Mouse (Mus musculus) kidney, postnatal 0 days (tissue): ENCODE results near the gene Ptpn13. TPM values are rescaled to one million over a fixed set of nuclear protein-coding genes. Genes with fewer than 3 reads are reported as not detected.

Experiments used
- ATAC-seq: fragments of 200-750 bp; cut with Nextera tagmentation; replicated peaks from 2 replicates; pipeline ENCODE4 v1.8.0; 2017; ENCODE audit warnings: low read depth, moderate number of reproducible peaks, moderate TSS enrichment, moderate library complexity; ENCODE audit not compliant: low FRiP score
- DNase-seq: peaks from one replicate; pipeline ENCODE4 v3.0.0-alpha.2; 2016; ENCODE audit warnings: low spot score
- H3K27ac ChIP-seq: fragments of 300-500 bp; sonication (generic); 2 replicates; pipeline ENCODE4 v1.5.1; 2014; ENCODE audit warnings: mild to moderate bottlenecking
- H3K27me3 ChIP-seq: fragments of 300-500 bp; sonication (generic); 2 replicates; pipeline ENCODE4 v1.6.1; 2014; ENCODE audit warnings: low read length, mixed read lengths; ENCODE audit not compliant: insufficient read depth
- H3K36me3 ChIP-seq: fragments of 300-500 bp; sonication (generic); 2 replicates; pipeline ENCODE4 v1.6.1; 2014; ENCODE audit warnings: low read length, mixed read lengths; ENCODE audit not compliant: insufficient read depth
- H3K4me1 ChIP-seq: fragments of 300-500 bp; sonication (generic); replicated peaks from 2 replicates; pipeline ENCODE4 v1.6.1; 2014; ENCODE audit warnings: antibody characterized with exemption, low read length, mixed read lengths; ENCODE audit not compliant: insufficient read depth
- H3K4me2 ChIP-seq: fragments of 300-500 bp; sonication (generic); 2 replicates; pipeline ENCODE4 v1.6.1; 2014; ENCODE audit warnings: mild to moderate bottlenecking, low read length, moderate library complexity, mixed read lengths
- H3K4me3 ChIP-seq: fragments of 300-500 bp; sonication (generic); replicated peaks from 2 replicates; pipeline ENCODE4 v1.5.1; 2014; ENCODE audit warnings: low read depth, low read length
- H3K9ac ChIP-seq: fragments of 300-500 bp; sonication (generic); 2 replicates; pipeline ENCODE4 v1.6.1; 2014; ENCODE audit warnings: low read depth, low read length
- H3K9me3 ChIP-seq: fragments of 300-500 bp; sonication (generic); replicated peaks from 2 replicates; pipeline ENCODE4 v1.6.1; 2016; ENCODE audit warnings: low read length, inconsistent platforms, mixed read lengths
- CTCF ChIP-seq: IDR thresholded peaks from 2 replicates; pipeline ENCODE4 v1.5.1; 2016; ENCODE audit warnings: antibody characterized with exemption, low read depth, mild to moderate bottlenecking, moderate library complexity
- WGBS: fragments of 180-500 bp; shearing (Covaris S2); extraction: QIAGEN DNeasy Blood & Tissue Kit; methylation state at CpG from one replicate; pipeline ENCODE4 v1.1.7; 2014; 5-methylcytosine and 5-hydroxymethylcytosine counted together
- polyA plus RNA-seq: library from polyadenylated mRNA; unstranded; fragments of >200 nt; fragmentation: Nextera tagmentation; extraction: Ambion mirVana; gene quantifications from 2 replicates; pipeline ENCODE4 v1.2.1, GENCODE M21; 2015

The Ptpn13 gene
- polyA plus RNA-seq, 1 experiment from 2014 or later = 20.4 TPM

DNA sequence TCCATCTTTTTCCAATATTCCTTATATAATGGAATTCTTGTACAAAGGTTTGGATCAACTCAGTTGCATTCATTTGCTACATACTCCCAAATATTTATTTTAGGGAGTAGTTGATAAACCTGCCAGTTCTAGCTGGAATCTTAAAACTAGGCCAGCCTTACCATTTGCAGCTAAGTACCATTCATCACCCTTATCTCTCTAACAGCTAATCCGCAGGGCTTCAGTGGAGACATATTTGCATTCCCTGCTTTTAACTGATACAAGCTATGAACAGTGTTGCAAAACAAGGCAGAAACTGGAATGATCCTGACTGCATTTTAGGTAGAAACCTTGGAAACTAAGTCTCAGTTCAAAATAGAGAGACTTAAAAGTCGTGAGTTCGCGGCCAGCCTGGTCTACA, 27.6 kb upstream of the Ptpn13 start:
- no peaks in the 10 kb centered on the region for H3K27me3 ChIP-seq
- H3K27ac ChIP-seq = no peak overlapping the region
- no peak overlapping the region for H3K4me3 ChIP-seq
- H3K9me3 ChIP-seq = no peaks in the 10 kb centered on the region
- no peaks in the 10 kb centered on the region for H3K36me3 ChIP-seq
- H3K9ac ChIP-seq = no peak overlapping the region
- no peak for ATAC-seq
- H3K4me2 ChIP-seq = no peak overlapping the region
- no peak for TF ChIP-seq CTCF
- WGBS = 79% methylated on average over 4 of the region's 4 CpGs
- no peak for DNase-seq
- no peaks in the 10 kb centered on the region for H3K4me1 ChIP-seq

DNA sequence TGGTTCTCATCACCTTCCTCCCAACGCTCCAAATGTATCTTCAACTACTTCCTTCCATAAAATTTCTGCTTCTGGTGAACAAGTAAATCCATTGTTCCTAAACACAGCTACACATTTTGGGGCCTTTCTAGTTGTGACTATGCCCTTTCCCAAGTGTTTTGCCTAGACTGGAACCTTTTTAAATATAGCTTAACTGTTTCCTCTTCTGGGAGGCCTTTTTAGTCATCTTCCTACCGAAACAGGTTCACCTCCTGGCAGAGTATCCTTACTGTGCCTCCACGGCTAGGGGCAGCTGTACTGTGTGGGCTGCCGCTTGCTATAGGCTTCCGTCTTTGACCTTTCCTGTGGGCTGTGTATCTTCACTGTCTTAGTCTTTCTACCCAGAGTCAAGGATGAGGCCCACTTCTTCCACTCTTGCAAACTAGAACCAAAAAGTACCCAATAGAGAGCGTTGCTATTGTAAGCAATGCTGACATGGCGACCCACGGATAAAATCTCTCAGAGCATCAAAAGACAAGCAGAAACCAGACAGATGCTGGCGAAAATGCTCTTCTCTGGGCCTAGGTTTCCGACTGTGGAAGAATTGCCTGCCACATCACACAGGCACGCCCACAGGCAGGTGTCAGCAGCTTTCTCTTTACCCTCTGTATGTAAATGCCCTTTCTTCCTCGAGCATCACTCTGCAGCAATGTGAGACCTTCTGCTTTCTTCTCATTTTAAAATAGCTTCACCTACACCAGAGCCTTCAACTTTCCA, 20.6 kb upstream of the Ptpn13 start:
- Histone ChIP-seq H3K27me3 (no peaks in the 10 kb centered on the region), H3K9me3 (no peaks in the 10 kb centered on the region), H3K4me3 (no peak overlapping the region), H3K27ac (no peak overlapping the region), H3K4me1 (0 out of 2 replicates have a peak, but pooled peaks cover 4% of the 10 kb centered on the region), H3K4me2 (no peak overlapping the region), H3K9ac (no peak overlapping the region), H3K36me3 (no peaks in the 10 kb centered on the region)
- DNase-seq (no peak), ATAC-seq (no peak)
- 86% methylated on average over 12 of the region's 12 CpGs for WGBS
- TF ChIP-seq CTCF = no peak

DNA sequence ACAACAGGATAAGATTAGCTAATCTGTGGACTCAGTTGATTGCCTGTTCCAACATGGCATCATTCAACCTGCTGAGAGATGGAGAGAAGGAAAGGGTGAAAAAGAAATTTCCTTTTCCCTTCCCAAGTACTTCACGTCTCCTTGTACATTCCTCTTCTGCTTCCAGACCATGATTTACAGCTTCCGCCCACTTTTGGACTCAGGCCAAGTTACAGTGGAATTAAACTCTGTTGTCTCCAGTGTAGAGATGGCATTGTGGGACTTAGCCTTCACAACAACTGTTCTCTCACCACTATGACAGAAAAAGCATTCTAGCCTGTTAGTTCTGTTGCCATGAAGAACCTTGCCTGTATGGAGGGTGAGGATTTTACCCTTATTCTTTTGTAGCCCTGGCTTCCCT, 19.1 kb upstream of the Ptpn13 start:
- no peak overlapping the region for H3K4me2 ChIP-seq
- H3K27ac ChIP-seq = no peak overlapping the region
- 38% methylated on average over 2 of the region's 2 CpGs for WGBS
- TF ChIP-seq CTCF = no peak
- H3K4me3 ChIP-seq = no peak overlapping the region
- no peaks in the 10 kb centered on the region for H3K9me3 ChIP-seq
- no peaks in the 10 kb centered on the region for H3K27me3 ChIP-seq
- 0 out of 2 replicates have a peak, but pooled peaks cover 4% of the 10 kb centered on the region for H3K4me1 ChIP-seq
- H3K9ac ChIP-seq = no peak overlapping the region
- H3K36me3 ChIP-seq = no peaks in the 10 kb centered on the region
- DNase-seq (peak; percentile 46), ATAC-seq (no peak)

DNA sequence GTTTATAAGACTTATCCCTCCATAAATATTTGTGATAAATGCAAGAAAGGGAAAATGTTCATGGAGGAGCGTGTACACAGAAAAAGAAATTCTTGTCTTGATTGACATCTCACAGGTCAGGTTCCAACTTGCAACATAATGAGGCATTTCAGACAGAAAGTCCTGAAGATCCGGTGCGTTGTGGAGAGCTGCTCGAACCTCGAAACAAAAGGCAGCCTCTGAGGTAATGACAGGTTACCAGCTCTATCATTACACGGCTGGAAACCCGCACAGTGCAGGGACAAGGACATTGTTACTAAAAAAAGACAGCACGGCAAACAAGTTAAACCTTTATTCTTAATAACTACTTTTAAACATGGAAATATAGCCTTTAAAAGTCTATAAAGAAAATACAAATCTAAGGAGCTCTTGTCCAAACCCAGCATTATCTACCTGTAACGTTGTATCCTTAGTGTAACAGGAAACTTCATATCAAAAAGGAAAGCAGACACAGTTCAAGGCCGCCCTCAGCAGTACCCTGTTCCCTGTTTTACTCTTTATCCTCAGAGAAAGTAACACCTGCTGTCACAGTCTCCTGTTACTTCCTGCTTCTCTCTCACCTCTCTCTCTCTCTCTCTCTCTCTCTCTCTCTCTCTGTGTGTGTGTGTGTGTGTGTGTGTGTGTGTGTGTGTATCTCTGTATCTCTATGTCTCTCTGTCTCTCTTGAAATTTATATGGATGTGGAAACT, 12.8 kb upstream of the Ptpn13 start:
- H3K27ac ChIP-seq = 0 out of 2 replicates have a peak overlapping the region, but pooled peaks have one; percentile 5
- no peak for ATAC-seq
- 0 out of 2 replicates have a peak, but pooled peaks cover 3% of the 10 kb centered on the region for H3K4me1 ChIP-seq
- WGBS = 56% methylated on average over 10 of the region's 10 CpGs
- no peaks in the 10 kb centered on the region for H3K27me3 ChIP-seq
- no peak for TF ChIP-seq CTCF
- DNase-seq = no peak
- H3K36me3 ChIP-seq = no peaks in the 10 kb centered on the region
- H3K4me3 ChIP-seq = no peak overlapping the region
- no peaks in the 10 kb centered on the region for H3K9me3 ChIP-seq
- H3K9ac ChIP-seq = no peak overlapping the region
- H3K4me2 ChIP-seq = no peak overlapping the region

DNA sequence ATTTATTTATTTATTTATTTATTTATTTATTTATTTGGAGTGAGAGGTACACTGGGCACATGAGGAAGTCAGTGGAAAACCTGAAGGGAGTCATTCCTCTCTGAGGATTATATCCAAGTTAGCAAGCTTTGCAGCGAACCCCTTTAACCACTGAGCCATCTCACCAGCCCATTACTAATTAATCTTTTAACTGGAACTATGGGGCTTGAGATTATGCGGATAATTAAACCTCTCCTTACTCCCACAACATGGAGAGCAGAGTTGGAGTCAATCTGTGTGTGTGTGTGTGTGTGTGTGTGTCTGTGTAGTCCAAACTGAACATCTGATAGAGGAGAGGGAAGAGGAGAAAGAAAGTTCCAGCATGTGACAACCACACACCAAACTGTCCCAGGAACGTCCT, 10.4 kb upstream of the Ptpn13 start:
- Histone ChIP-seq H3K4me1 (peaks cover 3% of the 10 kb centered on the region; the same call in 1 of the 2 replicates), H3K4me2 (no peak overlapping the region), H3K27me3 (no peaks in the 10 kb centered on the region), H3K4me3 (no peak overlapping the region), H3K9me3 (no peaks in the 10 kb centered on the region), H3K36me3 (no peaks in the 10 kb centered on the region), H3K27ac (no peak overlapping the region), H3K9ac (no peak overlapping the region)
- ATAC-seq = peak; percentile 52; the same call in 1 of the 2 replicates
- no peak for DNase-seq
- TF ChIP-seq CTCF = no peak
- 39% methylated on average over 3 of the region's 3 CpGs for WGBS

DNA sequence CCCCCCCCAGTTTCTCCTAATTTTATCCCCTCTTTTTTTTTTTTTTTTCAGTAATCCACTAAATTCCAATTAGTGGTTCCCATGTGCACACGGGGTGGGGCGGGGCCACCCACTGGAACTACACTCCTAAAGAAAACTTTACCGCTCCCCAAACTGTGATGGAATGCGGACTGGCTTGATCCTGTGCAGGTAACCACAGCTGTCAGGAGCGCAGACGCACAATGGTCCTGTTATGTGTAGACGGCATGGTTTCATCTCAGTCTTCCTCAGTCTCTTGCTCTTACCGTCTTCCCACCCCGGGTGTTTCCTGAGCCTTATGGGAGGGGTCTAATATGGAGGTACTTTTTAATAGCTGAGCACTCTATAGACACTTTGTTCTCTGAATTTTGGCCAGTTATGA, 7.0 kb upstream of the Ptpn13 start:
- Histone ChIP-seq H3K36me3 (no peaks in the 10 kb centered on the region), H3K4me2 (no peak overlapping the region), H3K4me1 (peaks cover 14% of the 10 kb centered on the region), H3K27me3 (no peaks in the 10 kb centered on the region), H3K27ac (no peak overlapping the region), H3K9ac (no peak overlapping the region), H3K9me3 (no peaks in the 10 kb centered on the region), H3K4me3 (no peak overlapping the region)
- WGBS = 80% methylated on average over 9 of the region's 9 CpGs
- no peak for TF ChIP-seq CTCF
- ATAC-seq (no peak), DNase-seq (no peak)
